Mouse (Mus musculus): ENCODE measurements at regions not wholly inside any gene's neighbourhood (a gene's known extent, or its start where the extent isn't known, plus 50 kb on each side); places are given as distances from the start of the nearest gene placed in this dataset.

- Histone ChIP-seq H3K27ac (ENCODE audit: insufficient read depth, low read depth, low read length) (no peak overlapping the region), H3K4me1 (ENCODE audit: control insufficient read depth, insufficient read depth, insufficient read length, low read length) (no peaks in the 10 kb centered on the region), H3K4me3 (ENCODE audit: low read depth, low read length) (no peak overlapping the region), H3K36me3 (ENCODE audit: control insufficient read depth, insufficient read depth, low read length) (no peaks in the 10 kb centered on the region), H3K27me3 (ENCODE audit: control insufficient read depth, insufficient read depth, low read length) (no peaks in the 10 kb centered on the region)
- no peak for TF ChIP-seq CTCF (IDR thresholded peaks at IDR 0.05; ENCODE audit: extremely low read depth, insufficient read length, insufficient replicate concordance, low read depth, low read length)
- TF ChIP-seq POLR2A (IDR thresholded peaks at IDR 0.05; ENCODE audit: low read depth, low read length): no peak
These were observed 134.4 kb upstream of the Brinp3 start for GRCm38 (mm10) chr1:146360124-146360523.

- H3K27ac ChIP-seq (ENCODE audit: insufficient read depth, low read depth, low read length): no peak overlapping the region
- no peak overlapping the region for H3K4me3 ChIP-seq (ENCODE audit: low read depth, low read length)
- TF ChIP-seq POLR2A (IDR thresholded peaks at IDR 0.05; ENCODE audit: low read depth, low read length): no peak
- no peak for TF ChIP-seq CTCF (IDR thresholded peaks at IDR 0.05; ENCODE audit: extremely low read depth, insufficient read length, insufficient replicate concordance, low read depth, low read length)
- no peaks in the 10 kb centered on the region for H3K27me3 ChIP-seq (ENCODE audit: control insufficient read depth, insufficient read depth, low read length)
- H3K36me3 ChIP-seq (ENCODE audit: control insufficient read depth, insufficient read depth, low read length): no peaks in the 10 kb centered on the region
- WGBS: 83% methylated on average over 2 of the region's 2 CpGs
- H3K4me1 ChIP-seq (ENCODE audit: control insufficient read depth, insufficient read depth, insufficient read length, low read length): no peaks in the 10 kb centered on the region
These were observed 130.8 kb upstream of the Brinp3 start for GRCm38 (mm10) chr1:146363777-146364176.

Measured in small intestine, adult 2 months (tissue).